Mouse (Mus musculus) hematopoietic multipotent progenitor cell, adult 10-12 weeks (in vitro differentiated cells): ENCODE results near the gene Pxn. TPM values are rescaled to one million over a fixed set of nuclear protein-coding genes. Genes with fewer than 3 reads are reported as not detected.

Experiments used
- polyA plus RNA-seq: library from polyadenylated mRNA; stranded (reverse); fragments of >175 nt; gene quantifications from 2 replicates; pipeline ENCODE4 v1.2.3, GENCODE M21; 2012; ENCODE audit warnings: low replicate concordance

Pxn gene
- 143 and 238 TPM in 2 replicates for polyA plus RNA-seq

GRCm38 (mm10) chr5:115506454-115507201, at the start of gene Pxn:
Gene Pxn, plus strand, starts transcription at chr5:115506676.

GRCm38 (mm10) chr5:115465642-115466420, 40.6 kb upstream of the Pxn start, which contains the start of gene Pla2g1b:
Gene Pla2g1b, plus strand, starts transcription at chr5:115466262.

GRCm38 (mm10) chr5:115483947-115484920, 22.2 kb upstream of the Pxn start, which contains the start of gene Sirt4:
Gene Sirt4, minus strand, starts transcription at chr5:115484725.

GRCm38 (mm10) chr5:115559237-115560101, 53.0 kb downstream of the Pxn start, which contains the start of gene Rplp0:
Gene Rplp0, plus strand, starts transcription at chr5:115559467.

GRCm38 (mm10) chr5:115564737-115565393, 58.4 kb downstream of the Pxn start, which contains the start of gene Gcn1l1:
Gene Gcn1l1, plus strand, starts transcription at chr5:115565254.

Other genes with a start within 250 kb of the Pxn start
- gene Rnf10, start 233.8 kb upstream of the Pxn start, polyA plus RNA-seq: 159 and 396 TPM in 2 replicates
- 10.7 and 17.7 TPM in 2 replicates for gene Coq5, start 227.0 kb upstream of the Pxn start, polyA plus RNA-seq
- 58.0 and 209 TPM in 2 replicates for gene Dynll1, start 205.7 kb upstream of the Pxn start, polyA plus RNA-seq
- 58.2 and 96.4 TPM in 2 replicates for gene Srsf9, start 179.5 kb upstream of the Pxn start, polyA plus RNA-seq
- gene Gatc, start 165.5 kb upstream of the Pxn start, polyA plus RNA-seq: 6.3 and 7.5 TPM in 2 replicates
- 3.8 and 6.0 TPM in 2 replicates for gene Triap1, start 165.5 kb upstream of the Pxn start, polyA plus RNA-seq
- 1,125 and 1,487 TPM in 2 replicates for gene Cox6a1, start 157.7 kb upstream of the Pxn start, polyA plus RNA-seq
- 3.5 and 17.8 TPM in 2 replicates for gene Msi1, start 77.1 kb upstream of the Pxn start, polyA plus RNA-seq
- gene Pla2g1b, start 40.4 kb upstream of the Pxn start, polyA plus RNA-seq: 1.6 TPM in 1 of 2 replicates, not detected in the other
- 6.8 and 11.5 TPM in 2 replicates for gene Sirt4, start 22.0 kb upstream of the Pxn start, polyA plus RNA-seq
- 322 and 907 TPM in 2 replicates for gene Rplp0, start 52.8 kb downstream of the Pxn start, polyA plus RNA-seq
- 65.8 and 116 TPM in 2 replicates for gene Gcn1l1, start 58.6 kb downstream of the Pxn start, polyA plus RNA-seq
- 35.3 and 70.4 TPM in 2 replicates for gene Rab35, start 125.2 kb downstream of the Pxn start, polyA plus RNA-seq
- 42.0 and 46.0 TPM in 2 replicates for gene Bicdl1, start 224.9 kb downstream of the Pxn start, polyA plus RNA-seq